Mouse (Mus musculus): Measurements from ENCODE around the gene Sgk2. TPM values are rescaled to one million over a fixed set of nuclear protein-coding genes. Genes with fewer than 3 reads are reported as not detected.

The Sgk2 gene
- polyA plus RNA-seq, 1 experiment from 2014 or later: 1.2 TPM

- Histone ChIP-seq H3K9me3 (no peaks in the 10 kb centered on the region), H3K9ac (no peak overlapping the region), H3K27me3 (replicated peaks) (no peaks in the 10 kb centered on the region), H3K27ac (no peak overlapping the region), H3K36me3 (no peaks in the 10 kb centered on the region), H3K4me2 (no peak overlapping the region), H3K4me1 (no peaks in the 10 kb centered on the region), H3K4me3 (replicated peaks) (no peak overlapping the region)
- no peak for ATAC-seq (ENCODE audit: insufficient read depth, low FRiP score, low read depth)
Observed at GRCm38 (mm10) chr2:162992084-162992437, 4.9 kb downstream of the Sgk2 start.

GRCm38 (mm10) chr2:162993881-162994616 is 6.9 kb downstream of the Sgk2 start:
- H3K36me3 ChIP-seq: no peaks in the 10 kb centered on the region
- no peaks in the 10 kb centered on the region for H3K4me1 ChIP-seq
- H3K9ac ChIP-seq: no peak overlapping the region
- WGBS: 74% methylated on average over 9 of the region's 9 CpGs
- H3K4me2 ChIP-seq: no peak overlapping the region
- H3K27me3 ChIP-seq (replicated peaks): no peaks in the 10 kb centered on the region
- no peak overlapping the region for H3K27ac ChIP-seq
- H3K9me3 ChIP-seq: no peaks in the 10 kb centered on the region
- no peak overlapping the region for H3K4me3 ChIP-seq (replicated peaks)
- ATAC-seq (ENCODE audit: insufficient read depth, low FRiP score, low read depth): no peak

GRCm38 (mm10) chr2:162998528-162999230 is 11.5 kb downstream of the Sgk2 start:
- no peak overlapping the region for H3K9ac ChIP-seq
- H3K27me3 ChIP-seq (replicated peaks): no peaks in the 10 kb centered on the region
- H3K4me2 ChIP-seq: peak overlapping the region; percentile 40
- no peaks in the 10 kb centered on the region for H3K36me3 ChIP-seq
- ATAC-seq (ENCODE audit: insufficient read depth, low FRiP score, low read depth): peak; percentile 39; the same call in 1 of the 2 replicates
- H3K4me3 ChIP-seq (replicated peaks): no peak overlapping the region
- no peaks in the 10 kb centered on the region for H3K9me3 ChIP-seq
- no peak overlapping the region for H3K27ac ChIP-seq
- WGBS: 33% methylated on average over 18 of the region's 18 CpGs
- no peaks in the 10 kb centered on the region for H3K4me1 ChIP-seq

GRCm38 (mm10) chr2:162999744-163000143 is 12.6 kb downstream of the Sgk2 start:
- 24% methylated on average over 3 of the region's 3 CpGs for WGBS
- H3K4me1 ChIP-seq: no peaks in the 10 kb centered on the region
- no peak overlapping the region for H3K4me3 ChIP-seq (replicated peaks)
- H3K4me2 ChIP-seq: no peak overlapping the region
- no peaks in the 10 kb centered on the region for H3K9me3 ChIP-seq
- no peak overlapping the region for H3K27ac ChIP-seq
- ATAC-seq (ENCODE audit: insufficient read depth, low FRiP score, low read depth): no peak
- H3K9ac ChIP-seq: no peak overlapping the region
- H3K27me3 ChIP-seq (replicated peaks): no peaks in the 10 kb centered on the region
- no peaks in the 10 kb centered on the region for H3K36me3 ChIP-seq

- no peaks in the 10 kb centered on the region for H3K4me1 ChIP-seq
- 84% methylated on average over 1 of the region's 1 CpGs for WGBS
- ATAC-seq (ENCODE audit: insufficient read depth, low FRiP score, low read depth): no peak
- H3K9me3 ChIP-seq: no peaks in the 10 kb centered on the region
- H3K9ac ChIP-seq: no peak overlapping the region
- H3K36me3 ChIP-seq: no peaks in the 10 kb centered on the region
- no peak overlapping the region for H3K4me3 ChIP-seq (replicated peaks)
- no peaks in the 10 kb centered on the region for H3K27me3 ChIP-seq (replicated peaks)
- no peak overlapping the region for H3K4me2 ChIP-seq
- H3K27ac ChIP-seq: no peak overlapping the region
Observed at GRCm38 (mm10) chr2:163001071-163001470, 13.9 kb downstream of the Sgk2 start.

- no peak overlapping the region for H3K27ac ChIP-seq
- no peak for ATAC-seq (ENCODE audit: insufficient read depth, low FRiP score, low read depth)
- 79% methylated on average over 4 of the region's 4 CpGs for WGBS
- H3K9ac ChIP-seq: no peak overlapping the region
- H3K4me3 ChIP-seq (replicated peaks): no peak overlapping the region
- H3K27me3 ChIP-seq (replicated peaks): no peaks in the 10 kb centered on the region
- H3K36me3 ChIP-seq: no peaks in the 10 kb centered on the region
- H3K9me3 ChIP-seq: no peaks in the 10 kb centered on the region
- H3K4me2 ChIP-seq: no peak overlapping the region
- no peaks in the 10 kb centered on the region for H3K4me1 ChIP-seq
Observed at GRCm38 (mm10) chr2:163007299-163007698, 20.2 kb downstream of the Sgk2 start.

- Histone ChIP-seq H3K9ac (peak within 1 kb of the TSS; percentile 48), H3K4me1 (peaks cover 5% of the 10 kb centered on the region; the same call in 1 of the 2 replicates), H3K36me3 (no peaks in the 10 kb centered on the region), H3K27ac (peak within 1 kb of the TSS; percentile 77), H3K9me3 (no peaks in the 10 kb centered on the region), H3K27me3 (replicated peaks) (no peaks in the 10 kb centered on the region), H3K4me3 (replicated peaks) (peak within 1 kb of the TSS; percentile 62), H3K4me2 (peak within 1 kb of the TSS; percentile 47)
- WGBS: under 1% methylated on average over 57 of the region's 57 CpGs
- ATAC-seq (ENCODE audit: insufficient read depth, low FRiP score, low read depth): peak; percentile 92
Observed at GRCm38 (mm10) chr2:163016916-163017743, 30.0 kb downstream of the Sgk2 start, which contains the start of gene Ift52. TSS of gene Ift52 (plus strand) at chr2:163017354.

GRCm38 (mm10) chr2:163031289-163031688 is 44.2 kb downstream of the Sgk2 start:
- no peaks in the 10 kb centered on the region for H3K27me3 ChIP-seq (replicated peaks)
- no peak overlapping the region for H3K4me3 ChIP-seq (replicated peaks)

GRCm38 (mm10) chr2:163031757-163032156 is 44.6 kb downstream of the Sgk2 start:
- no peak for ATAC-seq (ENCODE audit: insufficient read depth, low FRiP score, low read depth)
- 69% methylated on average over 2 of the region's 2 CpGs for WGBS
- Histone ChIP-seq H3K36me3 (peaks cover 47% of the 10 kb centered on the region), H3K27me3 (replicated peaks) (no peaks in the 10 kb centered on the region), H3K27ac (no peak overlapping the region), H3K4me2 (no peak overlapping the region), H3K4me1 (no peaks in the 10 kb centered on the region), H3K9ac (no peak overlapping the region), H3K4me3 (replicated peaks) (no peak overlapping the region), H3K9me3 (no peaks in the 10 kb centered on the region)

More at GRCm38 (mm10) chr2:163031289-163031688, 44.2 kb downstream of the Sgk2 start:
- no peak overlapping the region for H3K27ac ChIP-seq
- no peak overlapping the region for H3K4me2 ChIP-seq
- H3K36me3 ChIP-seq: peaks cover 49% of the 10 kb centered on the region
- WGBS: 87% methylated on average over 5 of the region's 5 CpGs
- no peaks in the 10 kb centered on the region for H3K4me1 ChIP-seq
- no peak overlapping the region for H3K9ac ChIP-seq
- no peaks in the 10 kb centered on the region for H3K9me3 ChIP-seq
- ATAC-seq (ENCODE audit: insufficient read depth, low FRiP score, low read depth): no peak

GRCm38 (mm10) chr2:163032622-163033021 is 45.5 kb downstream of the Sgk2 start:
- Histone ChIP-seq H3K9ac (no peak overlapping the region), H3K27me3 (replicated peaks) (no peaks in the 10 kb centered on the region), H3K9me3 (no peaks in the 10 kb centered on the region), H3K27ac (no peak overlapping the region), H3K4me1 (no peaks in the 10 kb centered on the region), H3K36me3 (peaks cover 52% of the 10 kb centered on the region), H3K4me2 (no peak overlapping the region), H3K4me3 (replicated peaks) (no peak overlapping the region)
- ATAC-seq (ENCODE audit: insufficient read depth, low FRiP score, low read depth): no peak
- WGBS: 59% methylated on average over 4 of the region's 4 CpGs

- ATAC-seq (ENCODE audit: insufficient read depth, low FRiP score, low read depth): no peak
- 86% methylated on average over 7 of the region's 7 CpGs for WGBS
- Histone ChIP-seq H3K4me1 (no peaks in the 10 kb centered on the region), H3K4me3 (replicated peaks) (no peak overlapping the region), H3K4me2 (no peak overlapping the region), H3K9ac (no peak overlapping the region), H3K9me3 (no peaks in the 10 kb centered on the region), H3K27me3 (replicated peaks) (no peaks in the 10 kb centered on the region), H3K36me3 (peaks cover 43% of the 10 kb centered on the region), H3K27ac (no peak overlapping the region)
Observed at GRCm38 (mm10) chr2:163039940-163040339, 52.8 kb downstream of the Sgk2 start.

GRCm38 (mm10) chr2:163048125-163048524 is 61.0 kb downstream of the Sgk2 start:
- Histone ChIP-seq H3K4me1 (no peaks in the 10 kb centered on the region), H3K27ac (peak overlapping the region; percentile 5; the same call in 1 of the 2 replicates), H3K27me3 (replicated peaks) (no peaks in the 10 kb centered on the region), H3K36me3 (peaks cover 21% of the 10 kb centered on the region; the same call in 1 of the 2 replicates), H3K9ac (no peak overlapping the region), H3K4me2 (peak overlapping the region; percentile 57), H3K9me3 (no peaks in the 10 kb centered on the region), H3K4me3 (replicated peaks) (peak overlapping the region; percentile 22)
- peak; percentile 63 for ATAC-seq (ENCODE audit: insufficient read depth, low FRiP score, low read depth)
- 4% methylated on average over 10 of the region's 10 CpGs for WGBS
